Mouse (Mus musculus): Measurements from ENCODE around the gene Trak2.

- TF ChIP-seq MAX (IDR thresholded peaks at IDR 0.05; ENCODE audit: low read depth) (no peak), POLR2A (IDR thresholded peaks at IDR 0.05; ENCODE audit: insufficient read length, low read depth) (no peak), REST (IDR thresholded peaks at IDR 0.05; ENCODE audit: insufficient read depth, insufficient read length) (no peak), MYOG (IDR thresholded peaks at IDR 0.05; ENCODE audit: control insufficient read depth in 1 of 3, insufficient read depth in 1 of 3, insufficient read length in 2 of 3, low read depth in 2 of 3) (no peak), SRF (IDR thresholded peaks at IDR 0.05; ENCODE audit: control insufficient read depth, insufficient read length, low read depth) (no peak), MYOD1 (IDR thresholded peaks at IDR 0.05; ENCODE audit: control insufficient read depth in 1 of 3, insufficient read length in 2 of 3, low read depth in 2 of 3) (no peak), USF1 (IDR thresholded peaks at IDR 0.05; ENCODE audit: low read depth) (no peak), POLR2AphosphoS2 (IDR thresholded peaks at IDR 0.05; ENCODE audit: insufficient read length, low read depth) (no peak), TCF3 (IDR thresholded peaks at IDR 0.05; ENCODE audit: insufficient read length, low read depth) (no peak), CEBPB (IDR thresholded peaks at IDR 0.05; ENCODE audit: insufficient read depth, poor library complexity, severe bottlenecking) (no peak)
These were observed 17.0 kb downstream of the Trak2 start for GRCm38 (mm10) chr1:58956229-58956628.

All from myocyte (in vitro differentiated cells).